20 mouse cellular contexts compared by ENCODE assay signal in genomic region chr6:115626121-115626520, GRCm38 (mm10). TPM values are rescaled to one million over a fixed set of nuclear protein-coding genes. Genes with fewer than 3 reads are reported as not detected.
"Had no signal": no experiment of that assay in that cellular context is flagged by ENCODE, and none has a peak within 500 bp of the region (broad histone marks: within the 10 kb centered on the region; RNA-seq: fewer than 3 reads in every experiment).

No protein-coding gene starts in this region.

- DNase-seq: liver, postnatal 0 days; lung, adult 2 months; lung, postnatal 14 days; lung, postnatal 36 days; right cerebral cortex, postnatal 14 days; spleen, adult 18-20 months; thymus, adult 18-20 months; thymus, postnatal 14 days; thymus, postnatal 36 days had no signal

- H3K4me2 ChIP-seq: lung, embryonic 15.5 days; midbrain, embryonic 11.5 days; midbrain, embryonic 13.5 days; neural tube, embryonic 12.5 days had no signal

- H3K4me1 ChIP-seq: lung, embryonic 15.5 days; midbrain, embryonic 13.5 days; neural tube, embryonic 12.5 days had no signal

- H3K9me3 ChIP-seq: lung, embryonic 15.5 days; megakaryocyte, embryonic 14.5 days; midbrain, embryonic 13.5 days; neural tube, embryonic 12.5 days had no signal

- H3K27ac ChIP-seq: lung, embryonic 15.5 days; macrophage; midbrain, embryonic 13.5 days; neural tube, embryonic 12.5 days had no signal

- H3K4me3 ChIP-seq: lung, embryonic 15.5 days; megakaryocyte, embryonic 14.5 days; midbrain, embryonic 13.5 days; myocyte; neural tube, embryonic 12.5 days had no signal

- H3K27me3 ChIP-seq: lung, embryonic 15.5 days; megakaryocyte, embryonic 14.5 days; midbrain, embryonic 13.5 days; neural tube, embryonic 12.5 days had no signal

- H3K9ac ChIP-seq: liver, postnatal 0 days; lung, embryonic 15.5 days; midbrain, embryonic 13.5 days; neural tube, embryonic 12.5 days had no signal

- ATAC-seq: liver, postnatal 0 days; lung, postnatal 0 days; midbrain, embryonic 13.5 days; midbrain, embryonic 16.5 days had no signal

RNA-seq across cellular contexts. Expression of gene Mkrn2os, which starts 33.7 kb away (rescaled TPM):
- total RNA-seq: megakaryocyte progenitor cell, adult 5-6 weeks; neutrophil, adult 5-6 weeks had no signal
- polyA plus RNA-seq: lung, adult 2 months; macrophage had no signal
